Mouse (Mus musculus) layer of hippocampus, adult 18-20 months (tissue): ENCODE measurements around the gene Txn1. TPM values are rescaled to one million over a fixed set of nuclear protein-coding genes. Genes with fewer than 3 reads are reported as not detected.

Source experiments
- DNase-seq, 2 experiments: peaks; one replicate each; pipeline ENCODE4 v3.0.0; 2022; ENCODE audit warnings: low spot score in 2 of 2
- total RNA-seq, 2 experiments: library from RNA; stranded (reverse); gene quantifications; 2 replicates each; pipeline ENCODE4 v1.2.3; 2021

Gene Txn1
- total RNA-seq, 2 experiments from 2014 or later = 95.7 to 97.6 TPM

- DNase-seq = no peak
These were observed 13.3 kb downstream of the Txn1 start for GRCm38 (mm10) chr4:57942892-57943291.

GRCm38 (mm10) chr4:57940631-57941030 is 15.6 kb downstream of the Txn1 start:
- no peak for DNase-seq

DNA sequence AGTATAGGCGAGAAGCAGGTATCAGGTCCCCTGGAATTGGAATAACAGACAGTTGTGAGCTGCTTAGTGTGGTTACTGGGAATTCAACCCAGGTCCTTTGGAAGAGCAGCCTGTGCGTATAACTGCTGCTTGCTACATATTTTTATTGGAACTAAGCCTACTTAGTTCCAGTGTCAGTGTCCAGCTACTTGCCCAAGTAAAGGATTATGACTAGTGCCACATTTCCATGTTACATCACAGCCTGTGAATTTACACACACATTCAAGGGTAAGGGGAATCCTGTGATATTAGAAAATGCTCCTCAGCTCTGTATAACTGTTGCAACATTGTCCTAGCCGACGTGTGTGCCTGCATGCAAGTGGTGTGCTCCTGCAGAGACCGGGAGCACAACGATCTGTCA is 18.9 kb downstream of the Txn1 start:
- no peak for DNase-seq

GRCm38 (mm10) chr4:57934181-57934580 is 22.0 kb downstream of the Txn1 start:
- DNase-seq = no peak

GRCm38 (mm10) chr4:57930559-57931170 is 25.5 kb downstream of the Txn1 start:
- no peak for DNase-seq

GRCm38 (mm10) chr4:57927464-57928205 is 28.6 kb downstream of the Txn1 start:
- peak in 1 of 2 experiments; percentile 30 for DNase-seq

DNA sequence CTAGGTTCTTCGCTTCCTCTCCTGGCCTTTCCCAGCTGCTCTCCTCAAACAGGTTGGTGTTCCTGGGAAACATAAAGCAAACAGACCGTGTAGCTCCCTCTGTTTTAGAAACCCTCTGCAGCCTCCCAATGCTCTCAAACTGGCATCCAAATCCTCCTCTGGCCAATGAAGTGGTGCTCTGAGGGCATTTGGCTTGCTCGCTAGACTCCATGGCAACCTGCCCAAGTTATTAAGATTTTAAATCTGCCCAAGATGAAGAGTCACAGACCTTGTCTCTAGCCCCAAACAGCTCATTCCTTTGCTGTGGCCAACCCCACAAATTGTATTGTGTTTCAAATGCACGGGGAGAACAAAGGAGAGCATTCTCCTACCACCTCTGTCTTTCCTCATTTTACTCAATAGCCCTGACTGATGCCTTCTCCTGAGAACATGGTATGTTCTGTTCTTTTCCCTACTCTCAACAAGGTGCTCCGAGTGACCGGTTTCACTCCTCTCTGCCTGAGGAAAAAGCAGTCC is 31.6 kb downstream of the Txn1 start:
- no peak for DNase-seq

DNA sequence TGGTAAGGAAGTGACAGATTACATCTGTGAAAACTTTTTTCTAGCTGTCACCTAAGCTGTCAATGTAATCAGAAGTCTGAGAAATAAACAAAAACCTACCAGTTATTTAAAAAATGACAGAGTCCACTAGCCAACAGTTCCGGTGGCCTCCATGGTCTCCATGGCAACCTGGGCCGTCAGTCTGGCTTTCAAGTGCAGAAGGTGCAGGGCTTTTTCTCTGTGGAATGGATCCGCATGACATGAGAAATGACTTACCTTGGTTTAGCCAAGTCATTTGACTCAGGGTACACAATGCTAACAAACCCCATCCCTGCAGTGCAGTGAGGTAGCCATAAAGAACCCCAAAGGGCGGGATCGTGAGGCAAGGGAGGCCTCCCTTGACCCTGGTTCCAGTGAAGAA is 34.0 kb downstream of the Txn1 start:
- DNase-seq = no peak

DNA sequence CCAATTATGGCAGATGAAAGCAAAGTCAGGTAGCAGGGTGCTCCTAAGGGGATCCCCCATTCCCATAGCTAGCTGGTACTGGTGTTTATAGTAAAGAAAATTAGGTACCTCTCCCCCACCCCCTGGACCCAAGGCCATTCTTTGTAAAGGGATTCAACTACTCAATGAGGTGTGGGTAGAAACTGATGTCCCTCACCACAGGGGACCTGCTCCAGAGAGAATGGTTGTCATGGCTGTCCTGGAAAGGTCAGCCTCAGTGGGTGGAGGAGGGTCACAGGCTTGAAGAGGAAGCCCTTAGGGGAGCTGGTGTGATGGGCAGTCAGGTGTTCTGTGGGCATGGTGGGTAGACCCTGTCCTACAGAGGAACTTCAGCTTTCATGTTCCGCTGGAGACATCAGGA is 35.7 kb downstream of the Txn1 start:
- no peak for DNase-seq

DNA sequence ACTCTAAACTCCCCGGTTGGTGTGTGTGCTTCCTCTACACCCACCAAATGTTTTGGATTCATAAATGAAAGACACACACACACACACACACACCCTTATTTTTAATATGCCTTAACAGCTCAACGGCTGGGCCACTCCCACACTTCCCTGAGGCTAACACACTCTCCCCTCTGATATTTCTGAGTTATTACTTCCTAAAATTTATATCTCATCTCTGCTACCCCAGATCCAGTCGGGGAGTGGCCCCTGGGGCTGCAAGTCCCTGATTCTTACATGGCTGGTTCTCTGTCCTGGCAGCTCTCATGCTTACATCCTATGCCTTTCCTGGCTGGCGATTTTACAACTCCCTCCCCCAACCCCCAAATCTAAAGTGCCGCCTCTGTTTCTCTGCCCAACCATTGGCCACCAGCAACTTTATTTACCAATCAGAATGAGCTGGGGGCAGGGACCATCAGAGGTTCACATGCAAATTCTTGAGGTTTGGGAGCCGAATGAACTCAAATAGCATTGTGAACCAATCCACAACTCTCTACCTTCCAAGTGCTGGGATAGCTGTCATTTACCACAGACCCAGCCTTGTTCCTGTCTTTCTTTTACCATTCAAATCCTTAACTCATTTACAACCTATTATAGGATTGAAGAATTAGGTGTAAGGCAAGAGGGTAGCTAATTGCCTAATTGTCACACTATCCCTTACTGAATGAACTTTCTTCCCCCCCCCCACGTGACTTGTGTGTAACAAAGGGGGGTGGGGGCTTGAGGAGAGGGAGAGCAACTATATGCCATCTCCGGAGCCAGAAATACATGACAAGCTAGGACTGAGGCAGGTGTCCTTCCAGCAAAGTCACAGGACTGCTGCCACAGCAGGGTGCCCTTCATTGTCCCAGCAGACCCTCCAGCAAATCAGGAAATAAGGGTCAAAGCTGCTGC is 36.5 kb downstream of the Txn1 start:
- DNase-seq = no peak

GRCm38 (mm10) chr4:57916711-57917110 is 39.5 kb downstream of the Txn1 start:
- DNase-seq = no peak

DNA sequence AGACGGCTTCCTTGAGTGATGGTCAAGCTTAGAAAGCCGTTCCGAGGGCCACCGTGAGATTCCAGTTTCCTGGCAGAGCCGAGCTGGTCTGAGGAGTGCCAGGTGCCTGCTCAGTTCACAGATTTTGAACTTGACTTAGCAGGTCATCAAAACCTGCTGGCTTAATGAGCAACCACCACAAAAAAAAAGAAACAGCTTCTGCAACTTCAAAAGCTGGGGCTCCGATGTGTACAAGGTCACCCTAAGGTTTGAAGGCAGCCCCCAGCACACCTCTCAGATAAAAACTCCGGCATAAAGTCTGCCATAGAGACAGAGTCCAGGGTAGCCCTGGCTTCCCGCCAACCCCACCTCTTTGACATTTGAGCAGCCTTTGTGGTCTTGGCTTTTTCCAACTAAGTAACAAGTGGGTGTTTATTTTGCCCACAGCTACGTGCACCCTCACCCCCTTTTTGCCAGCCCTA is 40.0 kb downstream of the Txn1 start, which contains the start of gene D630039A03Rik:
TSS of gene D630039A03Rik (minus strand) at position 97 of the 461 bp plus-strand sequence.
- no peak for DNase-seq

- DNase-seq = peak in 1 of 2 experiments; percentile 35
These were observed 40.8 kb downstream of the Txn1 start for GRCm38 (mm10) chr4:57915216-57915965.

DNA sequence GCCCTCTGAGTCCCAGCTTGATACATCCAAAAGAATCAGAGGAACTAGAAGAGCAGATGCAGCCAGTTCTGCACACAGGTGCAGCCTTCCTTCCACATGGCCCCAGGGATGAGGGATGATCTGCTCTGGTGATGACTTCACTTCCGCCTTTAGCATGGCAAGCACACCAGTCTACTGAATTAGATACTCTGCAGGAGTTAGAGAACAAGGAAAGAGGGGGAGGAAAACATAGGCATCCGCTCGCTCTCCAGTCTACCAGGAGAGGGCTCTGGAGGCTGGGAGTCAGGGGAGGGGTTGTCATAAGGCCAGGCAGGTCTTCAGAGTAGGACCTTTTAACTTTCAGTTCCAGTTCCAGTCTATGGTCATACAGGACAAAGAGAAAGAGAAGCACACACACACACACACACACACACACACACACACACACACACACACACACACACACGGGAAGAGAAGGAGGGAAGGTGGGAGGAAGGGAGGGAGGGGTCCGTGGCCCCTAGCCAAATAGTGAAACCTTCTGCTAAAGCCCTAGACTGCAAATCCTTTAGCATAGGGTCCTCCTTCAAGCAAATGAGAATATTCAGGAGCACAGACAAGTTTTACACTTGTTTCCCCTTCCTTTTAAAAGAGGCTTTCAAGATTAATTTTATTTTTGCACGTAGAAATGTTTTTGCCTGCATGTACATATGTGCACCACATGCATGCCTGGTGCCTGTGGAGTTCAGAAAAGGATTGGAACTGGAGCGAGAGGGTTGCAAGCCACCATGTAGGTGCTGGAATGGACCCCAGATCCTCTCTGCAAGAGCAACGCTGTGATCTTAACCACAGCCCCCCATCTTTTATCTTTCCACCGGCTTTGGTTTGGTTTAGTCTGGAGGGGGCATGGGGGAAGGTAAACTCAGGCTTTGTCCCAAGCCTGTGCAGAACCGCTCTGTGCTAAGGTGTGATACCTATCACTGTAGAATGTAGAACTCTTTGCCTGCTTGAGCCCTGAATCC is 41.7 kb downstream of the Txn1 start:
- no peak for DNase-seq

GRCm38 (mm10) chr4:57913021-57913420 is 43.2 kb downstream of the Txn1 start:
- DNase-seq = no peak

GRCm38 (mm10) chr4:57908860-57909259 is 47.4 kb downstream of the Txn1 start:
- no peak for DNase-seq

DNA sequence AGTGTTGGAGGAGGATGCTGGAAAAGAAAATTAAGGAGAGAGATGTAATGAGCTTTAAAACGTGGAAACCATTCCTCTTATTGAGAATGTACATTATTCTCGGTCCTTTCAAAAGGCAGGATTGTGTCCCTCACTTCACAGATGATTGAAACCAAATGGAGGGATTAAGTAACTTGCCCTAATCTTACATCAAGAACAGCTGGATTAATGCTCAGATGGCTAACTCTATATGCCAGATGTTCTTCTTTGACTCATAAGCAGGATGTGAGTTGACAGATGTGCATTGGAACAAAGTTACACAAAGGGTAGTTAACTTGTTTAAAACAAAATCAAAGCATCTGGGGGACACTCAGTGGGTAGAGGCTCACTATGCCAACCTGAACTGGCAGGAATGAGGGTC is 49.5 kb downstream of the Txn1 start:
- DNase-seq = no peak

DNA sequence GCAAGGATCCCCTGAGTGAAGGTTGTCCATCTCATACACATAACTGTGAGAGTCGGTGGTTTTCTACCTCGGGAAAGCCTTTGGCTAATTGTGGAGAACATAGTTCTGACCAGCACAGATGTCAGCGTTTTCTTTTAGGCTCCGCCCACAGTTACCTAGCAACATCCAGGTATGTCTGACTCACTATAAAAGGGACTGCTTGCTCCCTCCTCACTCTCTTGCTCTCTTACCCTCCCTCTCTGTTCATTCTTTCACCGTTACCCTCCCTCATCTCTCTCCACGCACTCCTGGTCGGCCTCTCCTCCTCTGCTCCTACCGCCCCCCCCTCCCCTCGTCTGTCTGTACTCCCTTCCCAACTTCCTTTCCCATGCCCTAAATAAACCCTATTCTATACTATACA is 51.6 kb downstream of the Txn1 start:
- DNase-seq = no peak

- peak; percentile 24 to 76 for DNase-seq
These were observed 52.0 kb downstream of the Txn1 start for GRCm38 (mm10) chr4:57904211-57904610.
